Mouse (Mus musculus) hindbrain, postnatal 0 days (tissue): ENCODE results near the gene Eif2d. TPM values are rescaled to one million over a fixed set of nuclear protein-coding genes. Genes with fewer than 3 reads are reported as not detected.

ENCODE experiments used
- ATAC-seq: fragments of 200-750 bp; cut with Nextera tagmentation; 2 replicates; pipeline ENCODE4 v1.8.0; 2017; ENCODE audit warnings: mild to moderate bottlenecking, moderate TSS enrichment, moderate library complexity
- DNase-seq: peaks from one replicate; pipeline ENCODE4 v3.0.0-alpha.2; 2015; ENCODE audit warnings: low spot score
- H3K27ac ChIP-seq: fragments of 300-500 bp; sonication (generic); 2 replicates; pipeline ENCODE4 v1.5.1; 2014; ENCODE audit warnings: mild to moderate bottlenecking
- H3K27me3 ChIP-seq: fragments of 300-500 bp; sonication (generic); 2 replicates; pipeline ENCODE4 v1.6.1; 2014; ENCODE audit warnings: low read length, mixed read lengths; ENCODE audit not compliant: insufficient read depth
- H3K36me3 ChIP-seq: fragments of 300-500 bp; sonication (generic); 2 replicates; pipeline ENCODE4 v1.6.1; 2014; ENCODE audit warnings: low read length, mixed read lengths; ENCODE audit not compliant: insufficient read depth
- H3K4me1 ChIP-seq: fragments of 300-500 bp; sonication (generic); 2 replicates; pipeline ENCODE4 v1.6.1; 2014; ENCODE audit warnings: antibody characterized with exemption, low read length, mixed read lengths; ENCODE audit not compliant: insufficient read depth
- H3K4me2 ChIP-seq: fragments of 300-500 bp; sonication (generic); 2 replicates; pipeline ENCODE4 v1.6.1; 2014; ENCODE audit warnings: low read depth, mild to moderate bottlenecking, low read length, moderate library complexity, mixed read lengths
- H3K4me3 ChIP-seq: fragments of 300-500 bp; sonication (generic); 2 replicates; pipeline ENCODE4 v1.5.1; 2014; ENCODE audit warnings: low read length
- H3K9ac ChIP-seq: fragments of 300-500 bp; sonication (generic); replicated peaks from 2 replicates; pipeline ENCODE4 v1.6.1; 2014; ENCODE audit warnings: mild to moderate bottlenecking, low read length, moderate library complexity, mixed read lengths
- H3K9me3 ChIP-seq: fragments of 300-500 bp; sonication (generic); 2 replicates; pipeline ENCODE4 v1.6.1; 2016; ENCODE audit warnings: low read length, mixed read lengths
- CTCF ChIP-seq: IDR thresholded peaks from 2 replicates; pipeline ENCODE4 v1.5.1; 2016; ENCODE audit warnings: antibody characterized with exemption, control low read depth, low read depth
- WGBS: fragments of 180-500 bp; shearing (Covaris S2); extraction: QIAGEN DNeasy Blood & Tissue Kit; methylation state at CpG from one replicate; pipeline ENCODE4 v1.1.7; 2014; 5-methylcytosine and 5-hydroxymethylcytosine counted together
- polyA plus RNA-seq: library from polyadenylated mRNA; unstranded; fragments of >200 nt; fragmentation: Nextera tagmentation; extraction: Ambion mirVana; gene quantifications from 2 replicates; pipeline ENCODE4 v1.2.1, GENCODE M21; 2015
- total RNA-seq: library from RNA; depleted of rRNA; stranded (reverse); fragments of >200 nt; gene quantifications from 2 replicates; pipeline ENCODE4 v1.2.3, GENCODE M21; 2014

Eif2d gene
- total and polyA plus RNA-seq, 2 experiments from 2014 or later, result 38.1 to 42.8 TPM

- no peaks in the 10 kb centered on the region for H3K27me3 ChIP-seq
- H3K36me3 ChIP-seq, result peaks cover 47% of the 10 kb centered on the region
- no peak overlapping the region for H3K4me3 ChIP-seq
- WGBS, result 84% methylated on average over 11 of the region's 11 CpGs
- ATAC-seq (no peak), DNase-seq (no peak)
- no peaks in the 10 kb centered on the region for H3K4me1 ChIP-seq
- no peak overlapping the region for H3K9ac ChIP-seq
- no peaks in the 10 kb centered on the region for H3K9me3 ChIP-seq
- TF ChIP-seq CTCF, result no peak
- H3K27ac ChIP-seq, result no peak overlapping the region
- H3K4me2 ChIP-seq, result no peak overlapping the region
These were observed 8.1 kb downstream of the Eif2d start for GRCm38 (mm10) chr1:131161091-131161490.

GRCm38 (mm10) chr1:131164427-131164826 is 11.4 kb downstream of the Eif2d start:
- no peaks in the 10 kb centered on the region for H3K4me1 ChIP-seq
- H3K9me3 ChIP-seq, result no peaks in the 10 kb centered on the region
- no peak for ATAC-seq
- no peaks in the 10 kb centered on the region for H3K27me3 ChIP-seq
- no peak overlapping the region for H3K4me2 ChIP-seq
- TF ChIP-seq CTCF, result no peak
- DNase-seq, result no peak
- H3K4me3 ChIP-seq, result no peak overlapping the region
- no peak overlapping the region for H3K9ac ChIP-seq
- peaks cover 78% of the 10 kb centered on the region for H3K36me3 ChIP-seq
- 87% methylated on average over 6 of the region's 6 CpGs for whole genome bisulfite sequencing
- no peak overlapping the region for H3K27ac ChIP-seq

GRCm38 (mm10) chr1:131167612-131168011 is 14.6 kb downstream of the Eif2d start:
- H3K36me3 ChIP-seq, result peaks cover 91% of the 10 kb centered on the region
- 94% methylated on average over 10 of the region's 10 CpGs for WGBS
- DNase-seq (no peak), ATAC-seq (no peak)
- H3K27ac ChIP-seq, result no peak overlapping the region
- no peaks in the 10 kb centered on the region for H3K4me1 ChIP-seq
- H3K4me2 ChIP-seq, result no peak overlapping the region
- no peaks in the 10 kb centered on the region for H3K27me3 ChIP-seq
- no peak overlapping the region for H3K9ac ChIP-seq
- no peak overlapping the region for H3K4me3 ChIP-seq
- H3K9me3 ChIP-seq, result no peaks in the 10 kb centered on the region
- no peak for TF ChIP-seq CTCF

- H3K27ac ChIP-seq, result no peak overlapping the region
- H3K27me3 ChIP-seq, result no peaks in the 10 kb centered on the region
- H3K4me2 ChIP-seq, result no peak overlapping the region
- no peak for TF ChIP-seq CTCF
- WGBS, result 91% methylated on average over 7 of the region's 7 CpGs
- no peak overlapping the region for H3K9ac ChIP-seq
- no peaks in the 10 kb centered on the region for H3K9me3 ChIP-seq
- no peaks in the 10 kb centered on the region for H3K4me1 ChIP-seq
- DNase-seq (no peak), ATAC-seq (no peak)
- H3K4me3 ChIP-seq, result no peak overlapping the region
- peaks cover 67% of the 10 kb centered on the region for H3K36me3 ChIP-seq
These were observed 20.0 kb downstream of the Eif2d start for GRCm38 (mm10) chr1:131173001-131173400.

- Histone ChIP-seq H3K9ac (no peak overlapping the region), H3K27me3 (no peaks in the 10 kb centered on the region), H3K36me3 (peaks cover 64% of the 10 kb centered on the region), H3K4me1 (no peaks in the 10 kb centered on the region), H3K4me2 (no peak overlapping the region), H3K4me3 (no peak overlapping the region), H3K9me3 (no peaks in the 10 kb centered on the region), H3K27ac (no peak overlapping the region)
- TF ChIP-seq CTCF, result no peak
- ATAC-seq (no peak), DNase-seq (no peak)
- 82% methylated on average over 6 of the region's 6 CpGs for WGBS
These were observed 20.8 kb downstream of the Eif2d start for GRCm38 (mm10) chr1:131173809-131174208.

- Histone ChIP-seq H3K4me1 (no peaks in the 10 kb centered on the region), H3K36me3 (peaks cover 60% of the 10 kb centered on the region), H3K9me3 (no peaks in the 10 kb centered on the region), H3K4me2 (no peak overlapping the region), H3K27me3 (no peaks in the 10 kb centered on the region), H3K4me3 (no peak overlapping the region), H3K9ac (no peak overlapping the region), H3K27ac (no peak overlapping the region)
- no peak for TF ChIP-seq CTCF
- 91% methylated on average over 12 of the region's 12 CpGs for WGBS
- ATAC-seq (no peak), DNase-seq (no peak)
These were observed 21.4 kb downstream of the Eif2d start for GRCm38 (mm10) chr1:131174299-131174861.

- Histone ChIP-seq H3K36me3 (peaks cover 57% of the 10 kb centered on the region), H3K4me1 (no peaks in the 10 kb centered on the region), H3K4me2 (no peak overlapping the region), H3K4me3 (no peak overlapping the region), H3K27ac (no peak overlapping the region), H3K27me3 (no peaks in the 10 kb centered on the region), H3K9me3 (no peaks in the 10 kb centered on the region), H3K9ac (no peak overlapping the region)
- DNase-seq (no peak), ATAC-seq (no peak)
- 100% methylated on average over 1 of the region's 1 CpGs for WGBS
- no peak for TF ChIP-seq CTCF
These were observed 22.2 kb downstream of the Eif2d start for GRCm38 (mm10) chr1:131175189-131175588.
